Mouse (Mus musculus) kidney, embryonic 16.5 days (tissue): Measurements from ENCODE around the gene Car5a. TPM values are rescaled to one million over a fixed set of nuclear protein-coding genes. Genes with fewer than 3 reads are reported as not detected.
A peak's percentile ranks its signal among the peaks of the same experiment; 100 is the strongest.

Experiments used
- ATAC-seq: fragments of 200-750 bp; cut with Nextera tagmentation; 2 replicates; pipeline ENCODE4 v1.8.0; 2017; ENCODE audit warnings: moderate TSS enrichment; ENCODE audit not compliant: low FRiP score, low TSS enrichment
- H3K27ac ChIP-seq: fragments of 300-500 bp; sonication (generic); 2 replicates; pipeline ENCODE4 v1.5.1; 2014; ENCODE audit warnings: low read length
- H3K27me3 ChIP-seq: fragments of 300-500 bp; sonication (generic); 2 replicates; pipeline ENCODE4 v1.6.1; 2014; ENCODE audit warnings: low read length, control low read depth, mixed read lengths; ENCODE audit not compliant: insufficient read depth
- H3K36me3 ChIP-seq: fragments of 300-500 bp; sonication (generic); 2 replicates; pipeline ENCODE4 v1.6.1; 2014; ENCODE audit warnings: low read length, control low read depth, mixed read lengths; ENCODE audit not compliant: insufficient read depth
- H3K4me1 ChIP-seq: fragments of 300-500 bp; sonication (generic); 2 replicates; pipeline ENCODE4 v1.6.1; 2014; ENCODE audit warnings: low read length, control low read depth, mixed read lengths; ENCODE audit not compliant: insufficient read depth
- H3K4me2 ChIP-seq: fragments of 300-500 bp; sonication (generic); replicated peaks from 2 replicates; pipeline ENCODE4 v1.6.1; 2014; ENCODE audit warnings: low read depth, low read length
- H3K4me3 ChIP-seq: fragments of 300-500 bp; sonication (generic); 2 replicates; pipeline ENCODE4 v1.5.1; 2014; ENCODE audit warnings: mild to moderate bottlenecking, low read length
- H3K9ac ChIP-seq: fragments of 300-500 bp; sonication (generic); replicated peaks from 2 replicates; pipeline ENCODE4 v1.6.1; 2014; ENCODE audit warnings: low read length
- H3K9me3 ChIP-seq: fragments of 300-500 bp; sonication (generic); 2 replicates; pipeline ENCODE4 v1.6.1; 2016; ENCODE audit warnings: low read length, control low read depth
- WGBS: fragments of 180-500 bp; shearing (Covaris S2); extraction: QIAGEN DNeasy Blood & Tissue Kit; methylation state at CpG from one replicate; pipeline ENCODE4 v1.1.7; 2014; 5-methylcytosine and 5-hydroxymethylcytosine counted together
- polyA plus RNA-seq: library from polyadenylated mRNA; unstranded; fragments of >200 nt; fragmentation: Nextera tagmentation; extraction: Ambion mirVana; gene quantifications from 2 replicates; pipeline ENCODE4 v1.2.1, GENCODE M21; 2015

Gene Car5a
- polyA plus RNA-seq, 1 experiment from 2014 or later = not detected

GRCm38 (mm10) chr8:121889810-121890785 is 54.6 kb downstream of the Car5a start:
- WGBS = 72% methylated on average over 15 of the region's 15 CpGs
- no peak for ATAC-seq
- H3K4me1 ChIP-seq = no peaks in the 10 kb centered on the region
- H3K27ac ChIP-seq = no peak overlapping the region
- H3K27me3 ChIP-seq = no peaks in the 10 kb centered on the region
- no peaks in the 10 kb centered on the region for H3K9me3 ChIP-seq
- H3K4me2 ChIP-seq = no peak overlapping the region
- no peak overlapping the region for H3K4me3 ChIP-seq
- no peak overlapping the region for H3K9ac ChIP-seq
- H3K36me3 ChIP-seq = peaks cover 23% of the 10 kb centered on the region

- Histone ChIP-seq H3K9ac (no peak overlapping the region), H3K27me3 (no peaks in the 10 kb centered on the region), H3K9me3 (no peaks in the 10 kb centered on the region), H3K4me3 (no peak overlapping the region), H3K27ac (no peak overlapping the region), H3K4me1 (no peaks in the 10 kb centered on the region), H3K4me2 (no peak overlapping the region), H3K36me3 (peaks cover 31% of the 10 kb centered on the region)
- 89% methylated on average over 1 of the region's 1 CpGs for WGBS
- ATAC-seq = no peak
These were observed 55.4 kb downstream of the Car5a start for GRCm38 (mm10) chr8:121889317-121889716.

- no peak for ATAC-seq
- H3K4me2 ChIP-seq = no peak overlapping the region
- H3K27me3 ChIP-seq = no peaks in the 10 kb centered on the region
- H3K36me3 ChIP-seq = peaks cover 42% of the 10 kb centered on the region
- WGBS = 73% methylated on average over 1 of the region's 1 CpGs
- no peak overlapping the region for H3K9ac ChIP-seq
- no peaks in the 10 kb centered on the region for H3K4me1 ChIP-seq
- no peaks in the 10 kb centered on the region for H3K9me3 ChIP-seq
- no peak overlapping the region for H3K27ac ChIP-seq
- no peak overlapping the region for H3K4me3 ChIP-seq
These were observed 57.2 kb downstream of the Car5a start for GRCm38 (mm10) chr8:121887547-121887946.

GRCm38 (mm10) chr8:121885433-121885832 is 59.3 kb downstream of the Car5a start:
- 93% methylated on average over 6 of the region's 6 CpGs for WGBS
- ATAC-seq = no peak
- peaks cover 50% of the 10 kb centered on the region for H3K36me3 ChIP-seq
- no peak overlapping the region for H3K4me3 ChIP-seq
- H3K27me3 ChIP-seq = no peaks in the 10 kb centered on the region
- peaks cover 8% of the 10 kb centered on the region; the same call in 1 of the 2 replicates for H3K4me1 ChIP-seq
- no peak overlapping the region for H3K4me2 ChIP-seq
- no peaks in the 10 kb centered on the region for H3K9me3 ChIP-seq
- no peak overlapping the region for H3K9ac ChIP-seq
- no peak overlapping the region for H3K27ac ChIP-seq

GRCm38 (mm10) chr8:121885001-121885400 is 59.7 kb downstream of the Car5a start:
- peaks cover 8% of the 10 kb centered on the region; the same call in 1 of the 2 replicates for H3K4me1 ChIP-seq
- H3K9me3 ChIP-seq = no peaks in the 10 kb centered on the region
- H3K9ac ChIP-seq = no peak overlapping the region
- WGBS = 96% methylated on average over 9 of the region's 9 CpGs
- H3K27me3 ChIP-seq = no peaks in the 10 kb centered on the region
- no peak overlapping the region for H3K27ac ChIP-seq
- no peak overlapping the region for H3K4me2 ChIP-seq
- no peak overlapping the region for H3K4me3 ChIP-seq
- no peak for ATAC-seq
- H3K36me3 ChIP-seq = peaks cover 50% of the 10 kb centered on the region

GRCm38 (mm10) chr8:121884181-121884580 is 60.5 kb downstream of the Car5a start:
- H3K9me3 ChIP-seq = no peaks in the 10 kb centered on the region
- no peak for ATAC-seq
- H3K4me3 ChIP-seq = no peak overlapping the region
- H3K4me2 ChIP-seq = no peak overlapping the region
- H3K27me3 ChIP-seq = no peaks in the 10 kb centered on the region
- H3K36me3 ChIP-seq = peaks cover 50% of the 10 kb centered on the region
- peaks cover 8% of the 10 kb centered on the region; the same call in 1 of the 2 replicates for H3K4me1 ChIP-seq
- no peak overlapping the region for H3K9ac ChIP-seq
- no peak overlapping the region for H3K27ac ChIP-seq
- WGBS = 95% methylated on average over 3 of the region's 3 CpGs

GRCm38 (mm10) chr8:121881921-121882320 is 62.8 kb downstream of the Car5a start:
- Histone ChIP-seq H3K4me2 (no peak overlapping the region), H3K27me3 (no peaks in the 10 kb centered on the region), H3K36me3 (peaks cover 38% of the 10 kb centered on the region), H3K4me1 (peaks cover 21% of the 10 kb centered on the region), H3K4me3 (no peak overlapping the region), H3K9me3 (no peaks in the 10 kb centered on the region), H3K9ac (no peak overlapping the region), H3K27ac (no peak overlapping the region)
- ATAC-seq = no peak
- 85% methylated on average over 5 of the region's 5 CpGs for WGBS

- H3K4me3 ChIP-seq = no peak overlapping the region
- no peaks in the 10 kb centered on the region for H3K9me3 ChIP-seq
- WGBS = 32% methylated on average over 1 of the region's 1 CpGs
- no peak; the same call in 1 of the 2 replicates for ATAC-seq
- 0 out of 2 replicates have a peak overlapping the region, but pooled peaks have one; percentile 22 for H3K9ac ChIP-seq
- peaks cover 33% of the 10 kb centered on the region for H3K36me3 ChIP-seq
- no peaks in the 10 kb centered on the region for H3K27me3 ChIP-seq
- no peak overlapping the region for H3K27ac ChIP-seq
- H3K4me1 ChIP-seq = peaks cover 21% of the 10 kb centered on the region
- no peak overlapping the region for H3K4me2 ChIP-seq
These were observed 63.9 kb downstream of the Car5a start for GRCm38 (mm10) chr8:121880818-121881217.

GRCm38 (mm10) chr8:121879712-121880111 is 65.0 kb downstream of the Car5a start:
- Histone ChIP-seq H3K9me3 (no peaks in the 10 kb centered on the region), H3K27ac (no peak overlapping the region), H3K4me1 (peaks cover 29% of the 10 kb centered on the region), H3K36me3 (peaks cover 22% of the 10 kb centered on the region; the same call in 1 of the 2 replicates), H3K4me3 (no peak overlapping the region), H3K4me2 (no peak overlapping the region), H3K27me3 (no peaks in the 10 kb centered on the region), H3K9ac (no peak overlapping the region)
- WGBS = 93% methylated on average over 3 of the region's 3 CpGs
- ATAC-seq = no peak
